Comparison of ENCODE assay signal across 35 mouse cellular contexts in genomic region chr7:90440044-90440443, GRCm38 (mm10). TPM values are rescaled to one million over a fixed set of nuclear protein-coding genes. Genes with fewer than 3 reads are reported as not detected.
"Had no signal": no experiment of that assay in that cellular context is flagged by ENCODE, and none has a peak within 500 bp of the region (broad histone marks: within the 10 kb centered on the region; RNA-seq: fewer than 3 reads in every experiment).

No protein-coding gene starts in this region.

- H3K9me3 ChIP-seq: heart, embryonic 10.5 days; heart, embryonic 12.5 days; heart, embryonic 13.5 days; heart, embryonic 15.5 days; hindbrain, embryonic 10.5 days; hindbrain, embryonic 12.5 days; hindbrain, embryonic 13.5 days; hindbrain, embryonic 15.5 days; intestine, embryonic 15.5 days; kidney, embryonic 15.5 days had no signal

- H3K27me3 ChIP-seq: heart, embryonic 12.5 days; heart, embryonic 13.5 days; heart, embryonic 15.5 days; hindbrain, embryonic 12.5 days; hindbrain, embryonic 13.5 days; hindbrain, embryonic 15.5 days; intestine, embryonic 15.5 days; kidney, embryonic 15.5 days had no signal

- H3K4me2 ChIP-seq: heart, embryonic 11.5 days; heart, embryonic 12.5 days; heart, embryonic 13.5 days; heart, embryonic 15.5 days; hindbrain, embryonic 12.5 days; hindbrain, embryonic 13.5 days; hindbrain, embryonic 14.5 days; hindbrain, embryonic 15.5 days; intestine, embryonic 15.5 days; kidney, embryonic 15.5 days had no signal

- H3K27ac ChIP-seq: heart, embryonic 10.5 days; heart, embryonic 13.5 days; heart, embryonic 15.5 days; hindbrain, embryonic 10.5 days; hindbrain, embryonic 12.5 days; hindbrain, embryonic 13.5 days; hindbrain, embryonic 14.5 days; hindbrain, embryonic 15.5 days; hindbrain, postnatal 0 days; intestine, embryonic 15.5 days; kidney, embryonic 15.5 days; kidney, postnatal 0 days; layer of hippocampus, adult 2 months had no signal

- H3K4me1 ChIP-seq: heart, embryonic 10.5 days; heart, embryonic 12.5 days; heart, embryonic 13.5 days; heart, embryonic 15.5 days; hindbrain, embryonic 12.5 days; intestine, embryonic 15.5 days; kidney, embryonic 15.5 days had no signal

- H3K36me3 ChIP-seq: heart, embryonic 10.5 days; heart, embryonic 12.5 days; heart, embryonic 13.5 days; heart, embryonic 15.5 days; hindbrain, embryonic 10.5 days; hindbrain, embryonic 12.5 days; hindbrain, embryonic 13.5 days; hindbrain, embryonic 15.5 days; intestine, embryonic 15.5 days; kidney, embryonic 15.5 days had no signal

- H3K9ac ChIP-seq: heart, embryonic 12.5 days; heart, embryonic 13.5 days; heart, embryonic 15.5 days; hindbrain, embryonic 12.5 days; hindbrain, embryonic 13.5 days; hindbrain, embryonic 14.5 days; hindbrain, embryonic 15.5 days; intestine, embryonic 15.5 days; kidney, embryonic 15.5 days had no signal

- ATAC-seq: hindbrain, embryonic 16.5 days; hindbrain, postnatal 0 days; inflammation-experienced regulatory T-cells, adult 6 months; intestine, embryonic 15.5 days; intestine, embryonic 16.5 days; intestine, postnatal 0 days had no signal

- H3K4me3 ChIP-seq: heart, embryonic 10.5 days; heart, embryonic 12.5 days; heart, embryonic 13.5 days; heart, embryonic 15.5 days; hindbrain, embryonic 10.5 days; hindbrain, embryonic 12.5 days; hindbrain, embryonic 13.5 days; hindbrain, embryonic 15.5 days; intestine, embryonic 15.5 days; kidney, embryonic 15.5 days; layer of hippocampus, adult 2 months had no signal

- DNase-seq: heart, postnatal 10 days; heart, postnatal 14 days; heart, postnatal 36 days; heart, postnatal 4 days; kidney, adult 11 months; kidney, adult 18-20 months; kidney, adult 2 months; kidney, adult 8-10 months; kidney, adult 9 months; kidney, postnatal 10 days; kidney, postnatal 14 days; kidney, postnatal 25 days; kidney, postnatal 36 days; kidney, postnatal 4 days; layer of hippocampus, adult 9-11 months; layer of hippocampus, postnatal 36 days had no signal

RNA-seq across cellular contexts. Expression of gene Ccdc89, which starts 13.7 kb away (rescaled TPM):
- polyA plus RNA-seq: inflammation-experienced regulatory T-cells, adult 6 months had no signal
